Mouse (Mus musculus): ENCODE measurements around the gene Unc119. TPM values are rescaled to one million over a fixed set of nuclear protein-coding genes. Genes with fewer than 3 reads are reported as not detected.

The Unc119 gene
- total RNA-seq, 2 experiments from 2014 or later = 28.2 to 30.6 TPM

Other genes starting within 250 kb of the Unc119 start
- 10 to 100 TPM; 28.8 to 29.9 TPM for gene Fam222b, start 248.8 kb upstream of the Unc119 start, total RNA-seq (2021)
- gene Traf4, start 177.9 kb upstream of the Unc119 start, total RNA-seq (2021) = 10 to 100 TPM; 20.7 to 23.3 TPM
- 1 to 10 TPM; 3.3 to 3.5 TPM for gene Nek8, start 166.8 kb upstream of the Unc119 start, total RNA-seq (2021)
- gene Tlcd1, start 166.8 kb upstream of the Unc119 start, total RNA-seq (2021) = 10 to 100 TPM; 27.4 to 29.6 TPM
- 100 to 1,000 TPM; 643 to 660 TPM for gene Rpl23a, start 159.9 kb upstream of the Unc119 start, total RNA-seq (2021)
- 10 to 100 TPM; 32.6 to 34.5 TPM for gene Rab34, start 155.1 kb upstream of the Unc119 start, total RNA-seq (2021)
- gene Proca1, start 150.1 kb upstream of the Unc119 start, total RNA-seq (2021) = 1 to 10 TPM; 5.1 to 6.7 TPM
- 10 to 100 TPM; 67.7 to 70.3 TPM for gene Sdf2, start 97.7 kb upstream of the Unc119 start, total RNA-seq (2021)
- 10 to 100 TPM; 89.6 to 96.1 TPM for gene Supt6, start 97.5 kb upstream of the Unc119 start, total RNA-seq (2021)
- gene 2610507B11Rik, start 81.7 kb upstream of the Unc119 start, total RNA-seq (2021) = 100 to 1,000 TPM; 171 to 187 TPM
- gene BC030499, start 52.6 kb upstream of the Unc119 start, total RNA-seq (2021) = 1 to 10 TPM; 6.4 to 9.3 TPM
- gene Spag5, start 42.0 kb upstream of the Unc119 start, total RNA-seq (2021) = 1 to 10 TPM; 5.0 to 8.4 TPM
- 100 to 1,000 TPM; 532 to 560 TPM for gene Aldoc, start 20.5 kb upstream of the Unc119 start, total RNA-seq (2021)
- gene Pigs, start 15.1 kb upstream of the Unc119 start, total RNA-seq (2021) = 10 to 100 TPM; 81.1 to 81.3 TPM
- not detected for gene Foxn1, start 43.1 kb downstream of the Unc119 start, total RNA-seq (2021)
- not detected for gene Slc13a2, start 78.7 kb downstream of the Unc119 start, total RNA-seq (2021)
- 10 to 100 TPM; 10.2 to 10.5 TPM for gene Slc46a1, start 122.2 kb downstream of the Unc119 start, total RNA-seq (2021)
- 10 to 100 TPM; 43.5 to 44.2 TPM for gene Sarm1, start 154.3 kb downstream of the Unc119 start, total RNA-seq (2021)
- gene Vtn, start 155.6 kb downstream of the Unc119 start, total RNA-seq (2021) = 100 to 1,000 TPM in 1 of 2 experiments, 10 to 100 TPM in 1; 90.5 to 105 TPM
- 1 to 10 TPM; 1.2 to 1.3 TPM for gene Sebox, start 160.0 kb downstream of the Unc119 start, total RNA-seq (2021)
- 10 to 100 TPM; 37.1 to 44.2 TPM for gene Tmem199, start 168.7 kb downstream of the Unc119 start, total RNA-seq (2021)
- 100 to 1,000 TPM; 115 to 119 TPM for gene Poldip2, start 168.7 kb downstream of the Unc119 start, total RNA-seq (2021)
- 10 to 100 TPM; 42.8 to 46.0 TPM for gene Tnfaip1, start 192.8 kb downstream of the Unc119 start, total RNA-seq (2021)
- gene Ift20, start 192.9 kb downstream of the Unc119 start, total RNA-seq (2021) = 10 to 100 TPM; 83.0 to 87.6 TPM
- 10 to 100 TPM; 22.2 to 24.0 TPM for gene Tmem97, start 207.3 kb downstream of the Unc119 start, total RNA-seq (2021)